Mouse (Mus musculus) bone marrow, adult 2 months (tissue): ENCODE measurements at regions not wholly inside any gene's neighbourhood (a gene's known extent, or its start where the extent isn't known, plus 50 kb on each side); places are given as distances from the start of the nearest gene placed in this dataset.

Source experiments
- CTCF ChIP-seq: fragments of 200-500 bp; IDR thresholded peaks from 2 replicates; pipeline ENCODE4 v1.5.1; 2011; ENCODE audit warnings: low read length, control low read depth; ENCODE audit not compliant: control insufficient read depth, insufficient read depth
- POLR2A ChIP-seq: fragments of 200-500 bp; IDR thresholded peaks from 2 replicates; pipeline ENCODE4 v1.6.1; 2011; ENCODE audit warnings: low read depth, mild to moderate bottlenecking, control low read depth, low read length, borderline replicate concordance; ENCODE audit not compliant: control insufficient read depth

GRCm38 (mm10) chr15:62107976-62108375, 1185.2 kb upstream of the A1bg start:
- TF ChIP-seq POLR2A (no peak), CTCF (no peak)
